Mouse (Mus musculus): Measurements from ENCODE around the gene Inpp5a. TPM values are rescaled to one million over a fixed set of nuclear protein-coding genes. Genes with fewer than 3 reads are reported as not detected.
A peak's percentile ranks its signal among the peaks of the same experiment; 100 is the strongest.
"Not testable (repeated sequence)": the region's sequence is repeated elsewhere in the genome, so short reads cannot be mapped to it uniquely, and the experiment has no call there.

The Inpp5a gene
- total RNA-seq, 1 experiment from 2014 or later = 60.1 TPM

DNA sequence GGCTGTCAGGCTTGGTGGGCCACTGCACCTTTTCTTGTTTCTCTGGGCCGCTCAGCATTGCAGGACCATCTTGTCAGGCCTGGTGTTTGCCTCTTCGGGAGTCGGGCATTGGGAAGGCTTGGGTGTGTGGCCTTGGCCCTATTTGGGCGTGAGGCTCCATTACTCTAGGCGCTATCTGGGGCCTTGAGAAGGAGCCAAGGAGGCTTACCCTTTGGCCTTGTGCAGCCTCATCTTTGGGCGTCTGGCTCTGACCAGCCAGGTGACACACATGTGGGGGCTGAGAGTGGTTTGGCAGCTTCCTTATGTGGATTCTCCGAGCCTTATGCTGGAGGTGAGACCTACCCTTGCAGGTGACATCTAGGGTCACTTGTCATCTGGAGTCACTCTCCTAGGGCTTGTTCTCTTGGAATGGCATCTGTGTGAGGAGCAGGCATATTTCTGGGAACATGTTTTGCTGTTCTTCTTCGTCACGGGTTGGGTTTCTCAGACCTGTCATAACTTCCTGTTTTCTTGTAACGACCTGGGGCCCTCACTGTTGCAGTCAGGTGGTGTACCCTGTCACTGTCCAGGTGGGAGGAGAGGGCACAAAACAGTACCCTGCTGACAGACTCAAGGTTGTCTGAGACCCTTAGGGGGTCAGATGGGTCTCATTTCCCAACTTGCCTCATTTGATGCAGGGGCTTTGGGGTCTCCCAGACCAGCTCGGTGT lies 11.2 kb downstream of the Inpp5a start:
- DNase-seq = peak; percentile 68

DNA sequence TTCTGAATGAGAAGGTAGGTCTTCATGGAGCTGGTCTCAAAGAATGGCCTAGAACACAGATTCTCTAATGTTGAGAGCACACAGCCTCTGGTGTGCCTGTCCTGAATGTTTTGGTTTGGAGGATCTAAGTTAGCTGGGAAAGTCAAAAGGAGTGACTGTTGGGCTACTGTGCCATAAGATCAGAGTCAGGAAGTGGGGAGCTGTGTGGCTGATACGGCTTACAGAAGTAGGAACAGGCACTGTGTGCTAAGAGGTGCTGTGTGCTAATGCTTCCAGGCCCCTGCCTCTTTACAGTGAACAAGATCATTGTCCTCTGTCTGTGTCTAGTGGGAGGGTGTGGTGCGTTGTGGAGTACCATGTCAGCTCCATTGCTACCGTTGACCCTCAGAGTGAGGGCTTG lies 12.0 kb downstream of the Inpp5a start:
- DNase-seq = no peak

DNA sequence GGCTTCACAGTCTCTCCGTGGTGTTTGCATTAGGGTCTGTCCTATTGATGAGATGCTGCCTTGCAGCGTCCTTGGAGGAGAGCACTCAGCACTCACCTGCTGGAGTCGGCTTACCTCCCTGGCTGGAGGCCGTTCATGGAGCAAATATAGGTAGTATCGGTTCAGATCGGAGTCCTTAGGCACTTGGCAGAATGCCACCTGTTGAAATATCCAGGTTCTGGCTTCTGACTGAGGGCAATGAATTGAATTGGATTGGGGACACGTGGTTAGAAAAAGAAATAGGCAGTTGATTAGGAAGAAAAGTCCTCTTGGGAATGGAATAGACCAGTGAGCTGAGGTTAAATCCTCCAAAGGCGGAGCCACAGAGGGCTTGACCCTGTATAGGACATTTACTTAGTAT lies 12.9 kb downstream of the Inpp5a start:
- DNase-seq = no peak

DNA sequence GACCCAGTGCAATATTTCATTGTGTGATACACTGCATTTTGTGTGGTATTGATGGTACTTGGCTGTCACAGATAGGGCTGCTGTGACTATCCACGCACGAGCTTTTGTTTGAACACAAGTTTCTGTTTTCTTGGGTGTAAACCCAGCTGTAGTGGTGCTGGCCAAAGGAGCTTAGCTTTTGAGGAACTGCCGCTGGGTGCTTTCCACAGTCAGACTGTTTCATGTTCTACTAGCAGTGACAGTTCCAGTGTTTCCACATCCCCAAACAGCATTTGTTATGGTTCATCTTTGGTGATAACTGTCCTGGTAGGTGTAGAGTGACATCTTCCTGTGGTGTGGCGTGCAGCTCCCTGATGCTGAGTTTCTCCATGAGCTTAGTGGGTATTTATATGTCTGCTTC lies 13.8 kb downstream of the Inpp5a start:
- DNase-seq = no peak

DNA sequence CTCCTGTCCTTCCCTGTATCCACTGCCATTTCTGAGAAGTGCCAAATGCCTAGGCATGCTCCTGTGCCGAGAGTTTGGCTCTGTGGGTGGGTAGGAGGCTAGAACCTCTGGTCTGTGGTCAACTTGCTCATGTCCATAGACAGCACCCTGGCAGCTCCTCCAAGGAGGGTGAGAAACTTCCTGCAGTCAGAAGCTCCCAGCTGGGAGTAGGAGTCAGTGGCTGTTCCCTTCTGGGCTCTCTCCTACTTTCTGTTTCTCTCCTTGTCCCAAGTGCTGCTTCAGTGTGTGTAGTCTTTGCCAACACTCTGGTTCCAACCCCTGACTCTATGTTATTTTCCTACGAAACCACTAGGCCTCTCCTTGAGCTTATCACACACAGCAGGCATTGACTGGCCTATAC lies 17.7 kb downstream of the Inpp5a start:
- no peak for DNase-seq

DNA sequence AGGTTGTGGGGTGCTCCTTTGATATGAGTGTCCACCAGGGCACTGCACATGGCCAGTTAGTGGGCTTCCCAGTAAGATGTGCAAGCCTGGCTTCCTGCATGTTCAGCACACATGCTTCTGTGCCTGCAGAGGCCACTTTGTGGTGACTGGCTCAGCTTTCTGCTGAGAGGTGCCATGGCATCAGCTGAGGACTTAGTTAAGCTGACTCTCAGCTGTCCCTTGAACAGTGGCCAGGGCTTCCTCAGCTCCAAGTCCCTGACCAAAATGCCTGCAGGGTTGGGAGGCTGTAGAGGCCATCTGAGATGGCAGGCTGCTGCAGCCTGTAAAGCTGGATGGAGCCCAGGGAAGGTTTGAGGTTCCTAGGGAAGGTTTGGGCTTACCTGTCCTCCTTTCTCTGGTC lies 19.1 kb downstream of the Inpp5a start:
- DNase-seq = no peak

DNA sequence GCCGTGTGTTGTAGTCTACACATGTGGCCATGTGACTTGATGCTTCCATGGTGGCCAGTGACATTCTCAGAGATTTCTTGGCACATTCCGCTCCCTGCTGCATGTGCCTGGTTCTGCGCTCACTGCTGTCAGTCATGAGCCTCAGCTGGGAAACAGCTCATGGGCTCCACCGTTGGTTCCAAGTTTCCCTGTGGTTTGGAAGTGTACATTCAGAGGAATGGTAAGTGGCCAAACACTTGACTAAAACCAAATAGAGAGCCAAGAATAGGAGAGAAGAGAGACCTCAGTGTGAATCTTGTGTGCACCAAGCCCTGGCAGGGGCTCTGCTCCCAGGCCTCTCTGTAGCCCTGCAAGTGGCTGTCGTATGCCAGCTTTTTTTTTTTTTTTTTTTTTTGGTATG lies 21.0 kb downstream of the Inpp5a start:
- no peak for DNase-seq

DNA sequence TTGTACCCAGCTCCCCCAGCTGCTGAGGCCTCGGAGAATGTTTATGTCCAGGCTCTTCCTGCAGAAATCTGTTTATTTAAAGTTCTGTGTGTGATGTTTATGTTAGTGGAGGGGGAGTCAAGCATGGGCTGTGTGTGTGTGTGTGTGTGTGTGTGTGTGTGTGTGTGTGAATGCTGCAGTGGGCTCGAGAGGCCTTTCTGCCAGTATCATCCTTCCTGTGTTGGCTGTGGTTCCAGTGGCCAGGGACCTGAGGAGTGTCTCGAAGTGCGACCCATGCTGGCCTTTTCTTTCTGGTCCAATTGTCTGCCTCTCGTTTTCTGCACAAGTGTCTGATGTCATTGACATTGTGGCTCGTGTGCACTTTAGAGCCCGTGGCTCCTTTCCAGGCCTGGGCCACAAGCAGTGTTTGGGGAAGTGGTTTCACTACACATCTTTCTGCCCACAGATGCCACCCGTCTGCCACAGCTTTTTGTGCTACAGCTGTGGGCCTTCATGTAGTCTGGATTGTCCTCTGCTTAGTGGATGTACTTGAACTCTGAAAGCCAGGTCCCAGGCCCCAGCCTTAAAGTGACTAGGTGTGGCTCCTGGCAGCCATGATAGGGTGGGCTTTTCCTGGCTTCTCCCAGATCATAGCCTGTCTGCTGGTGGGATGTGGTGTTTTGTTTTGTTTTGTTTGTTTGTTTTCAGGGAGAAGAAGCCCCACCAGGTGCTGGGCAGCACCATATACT lies 23.5 kb downstream of the Inpp5a start:
- DNase-seq = peak; percentile 35

DNA sequence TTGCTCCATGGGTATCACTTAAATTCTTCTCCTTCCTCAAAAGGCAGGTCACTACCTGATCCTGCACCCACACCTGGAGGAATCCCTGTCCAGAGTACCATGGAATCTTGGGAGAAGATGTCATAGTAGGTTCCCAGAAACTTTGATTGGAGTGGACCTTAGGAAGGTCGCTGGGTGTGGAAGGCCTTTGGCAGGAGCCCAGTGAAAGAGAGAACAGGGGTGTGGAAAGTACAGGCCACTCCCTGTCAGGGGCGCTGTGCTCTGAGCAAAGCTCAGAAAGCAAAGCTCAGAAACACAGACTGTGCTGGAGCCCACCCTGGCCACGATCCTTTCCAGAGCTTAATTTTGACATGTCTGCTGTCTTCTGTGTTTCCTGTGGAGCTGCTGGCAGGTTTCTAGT lies 24.5 kb downstream of the Inpp5a start:
- peak; percentile 51 for DNase-seq

DNA sequence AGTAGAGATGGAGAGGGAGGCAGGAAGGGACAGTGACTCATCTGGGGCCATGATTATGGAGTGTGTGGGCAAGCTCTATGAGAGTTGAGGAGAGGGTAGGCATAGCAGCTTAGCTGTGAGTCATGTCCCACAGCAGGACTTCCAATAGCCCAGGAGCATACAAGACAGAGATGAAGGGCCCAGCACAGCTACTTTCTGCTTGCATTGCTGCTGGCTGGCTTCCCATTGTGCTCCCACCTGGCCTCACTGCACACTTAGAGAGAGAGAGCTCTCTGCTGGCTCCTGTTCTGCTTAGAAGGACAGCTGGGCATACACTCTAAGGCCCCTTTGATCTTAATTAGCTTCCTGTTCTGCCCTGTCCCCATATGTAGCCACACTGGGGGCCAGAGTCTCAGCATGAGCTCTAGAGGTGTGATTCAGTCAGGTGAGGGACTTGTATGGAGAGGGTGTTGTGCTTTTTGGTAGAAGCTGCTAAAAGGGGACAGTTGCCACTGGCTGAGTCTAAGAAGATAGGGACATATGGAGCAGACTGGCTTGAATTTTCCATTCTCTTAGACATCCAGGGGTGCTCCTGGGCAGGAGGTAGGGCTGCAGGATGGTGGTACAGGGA lies 26.8 kb downstream of the Inpp5a start:
- no peak for DNase-seq

DNA sequence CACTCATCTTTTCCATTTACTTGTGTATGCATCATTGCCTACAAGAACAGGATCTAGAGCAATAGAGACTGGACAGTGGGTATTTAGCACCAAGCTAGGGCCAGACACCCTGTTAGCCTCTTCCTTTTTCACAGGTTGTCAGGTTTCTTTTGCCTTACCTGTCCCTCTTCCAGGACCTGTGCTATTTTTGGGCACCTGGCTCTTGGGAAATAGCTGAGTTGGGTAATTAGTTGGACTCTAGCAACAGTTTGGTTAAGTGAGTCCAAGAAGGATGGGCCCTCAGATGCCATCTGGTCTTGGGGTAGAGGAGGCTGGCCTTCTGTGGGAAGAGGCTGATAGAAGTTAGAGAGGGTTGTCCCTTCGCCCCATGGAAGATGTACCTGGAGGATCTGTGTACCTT lies 29.5 kb downstream of the Inpp5a start:
- DNase-seq = no peak

DNA sequence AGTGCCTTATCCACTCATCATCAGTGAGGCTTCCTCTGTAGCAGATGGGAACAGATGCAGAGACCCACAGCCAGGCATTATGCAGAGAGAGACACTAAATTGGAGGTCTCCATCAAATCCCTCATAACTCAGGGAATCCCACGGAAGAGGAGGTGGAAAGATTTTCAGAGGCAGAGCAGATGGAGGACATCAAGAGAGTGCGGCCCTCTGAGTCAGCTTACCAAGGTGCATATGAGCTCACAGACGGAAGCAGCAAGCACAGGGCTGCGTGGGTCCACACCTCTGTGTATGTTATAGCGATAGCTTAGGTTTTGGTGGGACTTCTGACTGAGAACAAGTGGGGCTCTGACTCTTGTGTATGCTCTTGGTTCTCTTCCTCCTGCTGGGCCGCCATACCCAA lies 33.9 kb downstream of the Inpp5a start:
- no peak for DNase-seq

DNA sequence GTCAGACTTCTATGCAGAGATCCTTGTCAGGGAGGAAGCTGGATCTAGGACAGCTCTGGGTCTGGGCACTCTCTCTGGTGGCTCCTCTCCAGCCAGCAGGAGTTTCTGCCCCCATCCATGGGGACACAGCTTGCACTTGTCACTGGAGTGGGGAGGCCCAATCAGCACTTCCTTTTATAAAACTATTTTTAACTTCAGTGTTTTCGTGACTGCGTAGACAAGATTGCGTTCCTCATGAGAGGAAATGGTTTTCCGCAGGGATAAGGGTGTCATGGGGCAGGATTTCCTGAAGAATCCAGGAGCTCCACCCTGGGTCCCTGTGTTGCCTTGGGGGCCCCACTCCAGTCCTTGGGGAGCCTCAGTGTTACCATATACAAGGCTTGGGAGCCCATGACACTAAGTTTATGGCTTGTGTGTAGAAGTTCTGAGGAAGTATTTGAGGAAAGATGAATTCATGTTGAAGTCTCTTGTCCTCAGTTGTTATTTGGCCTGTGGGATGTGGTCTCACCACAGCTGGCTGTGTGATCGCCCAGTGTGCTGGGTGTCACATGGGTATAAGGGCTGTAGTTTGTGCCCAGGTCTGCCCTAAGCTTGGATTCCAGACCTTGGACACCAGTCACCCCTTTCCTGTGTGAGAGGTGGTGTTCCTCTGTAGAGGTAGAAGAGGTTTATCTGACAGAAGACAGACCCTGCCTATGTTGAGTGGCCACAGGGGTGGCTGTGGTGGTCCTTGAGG lies 45.4 kb downstream of the Inpp5a start:
- DNase-seq = peak; percentile 52

DNA sequence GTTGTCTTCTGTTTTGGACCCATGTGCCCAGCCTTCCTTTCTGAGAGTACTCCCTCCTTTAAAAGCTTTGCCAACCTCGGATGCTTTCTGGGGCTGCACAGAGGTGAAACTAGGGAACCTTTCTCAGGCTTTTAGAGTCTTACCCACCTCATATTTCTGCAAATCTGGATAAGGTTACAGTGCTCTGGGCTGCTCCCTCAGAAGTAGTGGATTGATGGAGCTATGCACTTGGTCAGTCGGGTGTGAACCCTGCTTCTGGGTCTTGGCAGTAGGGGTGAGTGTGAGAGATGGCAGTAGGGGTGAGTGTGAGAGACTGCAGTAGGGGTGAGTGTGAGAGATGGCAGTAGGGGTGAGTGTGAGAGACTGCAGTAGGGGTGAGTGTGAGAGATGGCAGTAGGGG lies 46.0 kb downstream of the Inpp5a start:
- not testable (repeated sequence) for DNase-seq

DNA sequence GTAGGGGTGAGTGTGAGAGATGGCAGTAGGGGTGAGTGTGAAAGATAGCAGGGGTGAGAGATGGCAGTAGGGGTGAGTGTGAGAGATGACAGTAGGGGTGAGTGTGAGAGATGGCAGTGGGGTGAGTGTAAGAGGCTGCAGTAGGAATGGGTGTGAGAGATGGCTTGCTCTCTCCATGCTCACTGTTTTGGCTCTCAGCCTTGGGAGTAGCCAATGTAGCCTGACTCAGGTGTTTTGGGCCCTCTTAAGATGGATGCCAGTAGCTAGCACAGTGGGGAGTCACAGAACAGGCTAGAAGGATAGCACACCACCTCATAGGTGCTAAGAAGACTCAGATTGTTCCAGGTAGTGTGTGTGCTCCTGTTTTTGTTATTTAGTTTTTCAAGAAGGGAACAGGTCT lies 46.8 kb downstream of the Inpp5a start:
- DNase-seq = no peak

DNA sequence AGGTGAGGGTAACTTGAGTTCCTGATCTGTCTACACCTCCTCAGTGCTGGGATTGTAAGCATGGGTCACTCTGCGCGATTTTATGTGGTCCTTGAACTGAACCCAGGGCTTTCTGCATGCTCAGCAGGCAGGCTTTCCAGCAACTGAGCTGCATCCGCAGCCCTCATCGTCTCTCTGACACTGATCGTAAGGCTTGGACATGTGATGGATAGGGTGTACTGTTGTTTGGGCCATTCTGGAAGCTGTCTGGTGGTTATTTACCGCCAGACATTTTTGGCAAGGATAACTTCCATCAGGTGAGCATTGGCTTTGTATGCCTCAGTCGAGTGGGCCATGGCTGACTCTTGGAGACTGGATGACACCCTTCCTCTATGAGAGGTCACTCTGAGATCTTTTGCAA lies 48.0 kb downstream of the Inpp5a start:
- DNase-seq = no peak

DNA sequence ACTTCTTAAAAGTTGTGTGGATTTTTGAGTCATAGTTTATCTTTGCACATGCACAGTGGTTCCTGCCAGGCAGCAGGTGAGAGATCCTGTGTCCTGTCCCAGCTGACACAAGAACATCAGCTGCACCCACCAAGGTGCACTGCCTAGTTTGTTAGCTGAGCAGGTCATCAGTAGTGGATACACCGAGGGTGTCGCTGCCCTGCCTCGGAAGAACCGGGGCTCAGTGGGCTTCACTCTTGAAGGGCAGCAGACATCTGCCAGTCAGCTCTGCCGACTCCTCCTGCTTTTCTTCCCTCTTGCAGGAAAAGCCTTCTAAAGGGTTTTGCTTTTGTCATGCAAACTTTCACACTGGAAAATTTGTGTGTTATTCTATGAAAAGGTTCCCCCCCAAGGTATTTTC lies 48.6 kb downstream of the Inpp5a start:
- no peak for DNase-seq

DNA sequence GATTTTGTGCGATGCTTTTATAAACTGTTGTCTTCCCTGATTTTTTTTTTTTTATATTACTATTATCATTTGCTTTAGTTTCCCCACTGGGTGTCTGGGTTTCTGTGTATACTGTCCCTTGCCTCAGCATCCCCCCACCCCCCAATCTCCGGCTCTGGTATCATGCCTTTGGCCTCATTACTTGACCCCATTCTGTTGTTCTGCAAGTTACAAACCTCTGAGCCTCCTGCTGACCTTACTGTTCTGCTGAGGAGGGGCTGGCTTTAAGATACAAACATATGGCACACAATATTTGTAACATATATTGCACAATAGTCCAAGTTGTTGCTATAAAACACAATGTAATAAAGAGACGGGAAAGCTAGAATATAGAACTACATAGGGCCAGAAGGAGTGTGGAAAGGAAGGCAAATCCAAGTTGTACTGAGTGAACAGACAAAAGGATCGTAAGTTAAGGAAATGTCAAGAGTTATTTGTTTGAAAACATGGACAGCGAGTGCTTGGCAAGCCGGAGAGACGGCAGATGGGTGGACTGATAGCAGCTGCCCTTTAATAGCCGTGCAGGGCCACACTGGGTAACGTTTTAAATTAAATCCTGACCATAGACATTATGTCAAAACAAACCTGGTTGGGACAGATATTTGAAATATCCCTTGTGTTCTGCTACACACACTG lies 49.2 kb downstream of the Inpp5a start:
- no peak for DNase-seq

DNA sequence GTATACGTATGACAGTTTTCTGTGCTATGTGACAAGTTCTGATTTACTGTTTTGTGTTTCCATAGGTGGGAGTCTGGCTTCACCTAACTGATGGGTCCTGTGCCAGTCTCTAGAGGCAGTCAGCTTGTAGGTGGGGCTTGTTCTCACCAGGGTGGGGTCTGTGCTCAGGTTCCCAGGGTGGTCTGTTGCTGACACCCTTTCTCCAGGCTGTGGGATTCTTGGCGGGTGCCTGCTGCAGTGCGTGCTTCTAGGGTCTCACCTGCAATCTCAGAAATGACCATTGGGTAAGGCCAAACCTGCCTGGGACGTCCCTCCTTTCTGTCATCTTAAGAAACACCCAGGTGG lies 49.7 kb downstream of the Inpp5a start:
- DNase-seq = no peak

DNA sequence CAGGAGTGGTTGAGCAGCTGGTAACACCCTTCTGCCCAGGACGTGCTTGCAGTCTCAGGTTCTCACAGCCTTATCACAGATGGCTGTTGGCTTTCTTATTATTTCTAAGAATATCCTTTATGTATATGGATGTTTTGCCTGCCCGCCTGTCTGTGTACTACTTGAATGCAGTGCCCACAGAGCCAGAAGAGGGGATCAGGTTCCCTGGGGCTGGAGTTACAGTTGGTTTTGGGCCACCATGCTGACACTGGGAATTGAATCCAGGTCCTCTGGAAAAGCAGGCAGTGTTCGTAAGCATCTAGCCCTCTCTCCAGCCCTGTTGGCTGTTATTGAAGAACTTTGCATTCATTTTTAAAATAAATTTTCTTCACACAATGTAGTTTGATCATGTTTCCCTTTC lies 50.1 kb downstream of the Inpp5a start:
- DNase-seq = no peak

DNA sequence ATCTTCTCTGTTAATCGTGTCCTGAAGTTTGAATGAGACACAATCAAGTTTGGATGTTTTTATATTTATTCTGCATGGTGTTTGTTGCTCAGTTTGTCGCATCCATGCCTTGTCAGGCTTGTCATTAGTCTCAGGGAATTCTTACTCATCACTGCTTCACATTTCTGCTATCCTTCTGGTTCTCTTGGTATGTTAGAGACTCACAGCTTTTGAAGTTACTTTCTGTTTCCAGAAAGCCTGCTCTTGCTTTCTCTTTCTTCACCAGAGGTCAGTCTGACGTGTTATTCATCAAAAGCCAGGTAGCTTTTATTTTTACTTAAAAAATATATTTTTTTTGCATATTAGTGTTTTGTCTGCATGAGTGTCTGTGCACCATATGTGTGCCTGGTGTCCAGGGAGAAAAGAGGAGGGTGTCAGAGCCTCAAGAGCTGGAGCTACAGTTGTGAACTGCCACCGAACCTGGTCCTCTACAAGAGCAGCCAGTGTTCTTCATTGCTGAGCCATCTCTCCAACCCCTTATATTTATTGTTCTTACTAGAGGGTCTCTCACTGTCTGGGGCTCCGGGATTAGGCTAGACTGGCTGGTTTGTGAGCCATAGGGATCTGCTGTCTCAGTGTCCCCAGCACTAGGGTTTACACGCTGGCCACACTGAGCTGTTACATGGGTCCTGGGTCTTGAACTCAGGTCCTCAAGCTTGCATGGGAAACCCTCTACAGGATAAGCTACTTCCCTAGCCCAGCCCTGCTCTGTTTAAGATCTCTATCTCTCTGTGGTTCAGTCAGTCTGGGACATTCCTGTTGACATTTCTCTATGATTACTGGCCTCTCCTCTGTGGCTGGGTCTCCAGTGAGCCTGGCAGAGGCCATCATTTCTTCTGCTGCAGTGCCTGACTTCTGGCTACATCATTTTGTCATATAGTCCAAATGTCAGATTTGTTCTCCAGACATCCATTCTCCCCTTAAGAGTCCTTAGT lies 51.3 kb downstream of the Inpp5a start:
- DNase-seq = no peak
